Mouse (Mus musculus) left cerebral cortex, postnatal 25 days (tissue): Measurements from ENCODE around the gene Cwc22. TPM values are rescaled to one million over a fixed set of nuclear protein-coding genes. Genes with fewer than 3 reads are reported as not detected.

Experiments
- total RNA-seq, 2 experiments: library from RNA; stranded (reverse); gene quantifications; 2 replicates each; pipeline ENCODE4 v1.2.3; 2021

Gene Cwc22
- total RNA-seq, 2 experiments from 2014 or later: 22.0 to 23.4 TPM

Other genes starting within 250 kb of the Cwc22 start
- 10 to 100 TPM; 46.6 to 56.4 TPM for gene Zfp385b, start 126.7 kb downstream of the Cwc22 start, total RNA-seq